Mouse (Mus musculus) right cerebral cortex, adult 2 months (tissue): ENCODE data around the gene Ttc21a.

ENCODE experiments used
- DNase-seq, 2 experiments: peaks; one replicate each; pipeline ENCODE4 v3.0.0; 2021 to 2022; ENCODE audit warnings: low spot score in 2 of 2

The Ttc21a gene

GRCm38 (mm10) chr9:119937005-119937773, at the start of gene Ttc21a, which contains the start of gene Gorasp1:
Gene Ttc21a, plus strand, starts transcription at chr9:119937606.
Gene Gorasp1, minus strand, starts transcription at chr9:119937565.
- DNase-seq, result peak; percentile 92 to 97

- DNase-seq, result no peak
Measured at GRCm38 (mm10) chr9:119888843-119889246, 48.6 kb upstream of the Ttc21a start.

- DNase-seq, result no peak
Measured at GRCm38 (mm10) chr9:119889446-119889845, 48.0 kb upstream of the Ttc21a start.

DNA sequence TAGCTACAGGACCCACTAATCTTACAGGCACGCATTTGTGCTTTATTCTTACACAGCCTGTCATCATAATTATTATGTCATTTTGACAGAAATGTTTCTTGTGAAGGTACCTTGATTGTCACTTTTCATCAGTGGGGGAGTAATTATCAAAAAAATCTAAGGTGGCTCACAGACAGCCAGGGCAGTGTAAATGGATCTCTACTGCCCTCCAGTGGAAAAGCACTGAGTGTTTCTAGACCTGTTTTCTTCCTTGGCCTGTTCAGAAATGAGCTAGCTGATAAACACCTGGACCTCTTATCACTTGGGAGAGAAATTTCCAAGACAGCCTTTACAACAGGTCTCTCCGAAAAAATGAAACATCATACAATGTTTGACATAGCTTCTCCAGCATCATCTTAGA, 46.7 kb upstream of the Ttc21a start:
- peak in 1 of 2 experiments; percentile 57 for DNase-seq

DNA sequence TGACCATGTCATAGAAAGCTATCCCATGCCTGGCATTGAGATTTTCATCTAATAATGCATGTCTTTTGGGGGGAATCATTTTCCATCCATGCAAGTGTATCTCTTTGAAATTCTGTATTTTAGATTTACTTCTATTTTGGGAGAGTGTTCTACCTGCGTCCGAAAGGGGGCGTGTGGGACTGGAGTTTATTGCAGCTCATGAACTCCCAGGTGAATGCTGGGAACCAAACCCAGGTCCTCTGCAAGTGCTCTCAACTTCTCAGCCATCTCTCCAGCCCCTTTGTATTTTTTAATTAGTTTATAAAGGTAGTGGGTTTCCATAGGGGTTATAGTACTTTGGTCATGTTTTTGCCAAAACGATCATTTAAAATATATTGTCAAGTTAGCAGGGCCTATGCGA, 43.5 kb upstream of the Ttc21a start:
- DNase-seq, result no peak

DNA sequence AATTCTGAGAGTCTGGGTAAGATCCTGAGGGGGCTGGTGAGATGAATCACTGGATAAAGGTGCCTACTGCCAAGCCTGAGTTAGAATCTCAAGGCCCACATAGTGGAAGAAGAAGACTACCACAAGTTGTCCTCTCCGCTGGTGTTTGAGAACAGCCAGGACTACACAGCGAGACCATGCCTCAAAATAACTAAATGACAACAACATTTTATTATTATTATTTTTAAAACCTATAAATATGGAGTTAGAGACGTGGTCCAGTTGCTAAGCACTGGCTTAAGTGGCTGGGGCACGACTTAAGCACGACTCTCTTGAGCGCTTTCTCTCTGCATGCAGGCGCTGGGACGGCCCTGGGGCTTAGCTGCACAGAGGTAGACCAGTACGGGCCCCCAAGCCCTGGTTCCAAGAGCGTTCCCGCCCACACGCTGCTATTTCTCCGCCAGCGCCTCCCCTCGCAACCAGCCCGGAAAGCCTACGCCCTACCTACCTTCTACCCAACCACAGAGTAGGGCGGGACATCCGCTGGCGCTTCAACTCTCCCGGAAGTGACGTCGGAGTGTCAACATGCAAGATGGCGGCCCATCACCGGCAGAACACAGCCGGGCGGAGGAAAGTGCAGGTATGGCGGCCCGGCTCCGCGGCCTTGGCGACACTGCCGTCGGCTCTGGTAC, 42.9 kb upstream of the Ttc21a start, which contains the start of gene Wdr48:
Gene Wdr48, plus strand, starts transcription at position 540 of the 671 bp plus-strand sequence.
- peak; percentile 98 to 99 for DNase-seq

- DNase-seq, result peak in 1 of 2 experiments; percentile 29
Measured at GRCm38 (mm10) chr9:119895040-119895721, 42.2 kb upstream of the Ttc21a start.

GRCm38 (mm10) chr9:119899446-119899845, 38.0 kb upstream of the Ttc21a start:
- no peak for DNase-seq

GRCm38 (mm10) chr9:119902410-119903151, 34.8 kb upstream of the Ttc21a start:
- DNase-seq, result no peak

GRCm38 (mm10) chr9:119908708-119909107, 28.7 kb upstream of the Ttc21a start:
- DNase-seq, result no peak

DNA sequence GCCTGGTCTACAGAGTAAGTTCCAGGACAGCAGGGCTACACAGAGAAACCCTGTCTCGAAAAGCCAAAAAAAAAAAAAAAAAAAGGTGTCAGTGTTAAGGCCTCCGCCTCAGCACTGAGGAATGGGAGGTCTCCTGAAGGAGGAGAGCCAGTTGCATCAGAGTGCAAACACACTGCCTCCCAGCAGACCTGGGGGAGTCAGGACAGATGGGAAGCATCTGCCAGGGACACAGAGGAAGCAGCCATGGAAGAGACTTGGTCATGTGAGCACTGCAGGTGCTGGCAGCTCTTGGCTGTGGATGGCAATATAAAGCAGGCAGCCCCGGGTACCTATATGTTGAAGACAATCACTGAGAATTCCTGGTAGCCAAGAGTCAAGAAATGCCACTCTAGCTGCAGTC, 27.5 kb upstream of the Ttc21a start:
- no peak for DNase-seq

- no peak for DNase-seq
Measured at GRCm38 (mm10) chr9:119913087-119913838, 24.1 kb upstream of the Ttc21a start.

- no peak for DNase-seq
Measured at GRCm38 (mm10) chr9:119919858-119920257, 17.5 kb upstream of the Ttc21a start.

DNA sequence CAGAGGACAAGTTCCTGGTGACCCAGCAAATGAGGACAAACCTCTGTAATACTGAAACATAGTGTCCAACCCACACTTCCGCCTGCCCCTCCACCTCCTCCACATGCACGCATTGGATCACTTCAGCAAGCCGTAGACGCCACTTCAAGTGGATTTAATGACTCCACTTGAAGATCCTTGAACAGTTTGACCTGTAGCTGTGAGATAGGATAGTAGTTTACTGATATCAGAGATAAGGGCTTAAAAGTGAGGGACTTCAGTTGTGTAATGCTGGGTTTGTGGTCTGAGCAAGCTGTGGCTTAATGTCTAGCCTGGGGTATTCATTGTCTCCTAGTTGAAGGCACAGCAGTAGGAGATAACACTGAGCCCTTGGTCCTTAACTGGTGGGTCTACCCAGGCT, 13.9 kb upstream of the Ttc21a start:
- no peak for DNase-seq

DNA sequence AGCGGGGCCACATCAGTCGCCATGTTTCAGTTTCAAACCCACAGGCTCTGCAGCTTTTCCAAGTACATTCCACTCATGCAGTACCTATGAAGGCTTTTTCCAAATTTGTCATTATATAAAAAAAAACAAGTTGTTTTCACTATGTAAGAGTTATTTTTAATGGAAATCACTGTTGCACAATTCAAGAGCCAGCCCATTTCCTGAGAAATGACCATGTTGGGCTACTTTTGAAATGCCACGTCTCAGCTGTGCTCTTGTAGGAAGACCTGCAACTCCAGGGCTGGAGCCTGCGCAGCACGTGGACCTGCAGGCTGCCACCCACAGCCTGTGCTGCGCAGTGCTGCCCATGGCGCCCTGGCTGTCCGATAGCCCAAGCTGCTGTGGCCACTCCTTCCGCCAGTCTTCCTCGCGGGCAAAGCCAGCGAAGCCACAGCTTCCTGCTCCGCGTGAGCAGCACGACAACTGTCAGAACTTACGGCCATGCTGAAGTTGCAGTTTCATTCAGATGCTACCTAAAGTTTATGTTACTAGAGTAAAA, 12.2 kb upstream of the Ttc21a start:
- DNase-seq, result no peak

GRCm38 (mm10) chr9:119925729-119926128, 11.7 kb upstream of the Ttc21a start:
- DNase-seq, result no peak

GRCm38 (mm10) chr9:119926497-119926896, 10.9 kb upstream of the Ttc21a start:
- DNase-seq, result no peak

DNA sequence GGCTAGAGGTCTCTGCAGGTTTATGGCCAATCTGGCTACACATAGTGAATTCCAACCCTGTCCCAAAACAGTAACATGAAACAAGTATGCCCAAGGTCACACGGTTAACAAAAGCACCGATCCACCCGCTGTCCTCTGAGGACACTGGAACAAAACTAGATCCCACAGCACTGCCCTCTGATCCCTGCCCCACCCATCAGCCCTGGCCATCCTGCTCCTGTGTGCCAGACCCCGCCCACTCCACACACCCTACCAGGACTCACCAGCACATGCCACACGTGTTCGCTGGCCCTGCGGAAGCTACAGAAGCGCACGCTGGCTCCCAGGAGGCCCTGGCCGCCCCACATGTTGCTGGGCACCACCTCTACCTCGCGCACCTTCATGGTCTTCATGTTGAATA, 5.0 kb upstream of the Ttc21a start:
- no peak for DNase-seq

- no peak for DNase-seq
Measured at GRCm38 (mm10) chr9:119933675-119934074, 3.7 kb upstream of the Ttc21a start.

GRCm38 (mm10) chr9:119938496-119938895, 1.1 kb downstream of the Ttc21a start:
- DNase-seq, result no peak

GRCm38 (mm10) chr9:119939646-119940045, 2.2 kb downstream of the Ttc21a start:
- no peak for DNase-seq
